Mouse (Mus musculus): Measurements from ENCODE around the gene Bag5. TPM values are rescaled to one million over a fixed set of nuclear protein-coding genes. Genes with fewer than 3 reads are reported as not detected.

The Bag5 gene
- total and polyA plus RNA-seq, 2 experiments from 2014 or later: 22.7 to 64.3 TPM

DNA sequence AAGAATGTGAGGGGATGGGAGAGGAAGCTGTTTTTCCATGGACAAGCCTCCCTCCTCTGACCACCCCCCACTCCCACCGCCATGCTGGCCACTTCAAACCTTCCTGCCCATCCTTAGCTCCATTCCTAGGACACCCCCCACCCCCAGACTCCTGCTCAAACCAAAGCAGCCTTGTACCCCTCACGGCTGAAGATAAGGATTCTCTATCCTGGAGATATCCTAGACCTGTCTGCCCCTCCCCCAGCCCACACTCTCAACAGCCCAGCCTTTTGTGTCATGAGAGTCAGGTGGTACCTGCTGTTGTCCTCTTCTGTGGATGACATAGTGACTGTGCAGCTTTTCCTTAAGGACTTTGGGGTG lies 25.0 kb downstream of the Bag5 start:
- peak; percentile 33 for DNase-seq (ENCODE audit: low spot score)

GRCm38 (mm10) chr12:111687350-111688068 lies 25.5 kb downstream of the Bag5 start:
- Histone ChIP-seq H3K27me3 (ENCODE audit: insufficient read depth, low read length) (no peaks in the 10 kb centered on the region), H3K36me3 (ENCODE audit: insufficient read depth, low read length) (no peaks in the 10 kb centered on the region), H3K4me1 (ENCODE audit: insufficient read depth, low read length) (peaks cover 20% of the 10 kb centered on the region), H3K27ac (peak overlapping the region; percentile 90), H3K4me3 (ENCODE audit: low read length) (no peak overlapping the region), H3K9me3 (ENCODE audit: low read length) (no peaks in the 10 kb centered on the region), H3K9ac (replicated peaks; ENCODE audit: low read length) (peak overlapping the region; percentile 34), H3K4me2 (ENCODE audit: low read depth, low read length) (no peak overlapping the region)
- peak; percentile 88 for DNase-seq (ENCODE audit: low spot score)
- TF ChIP-seq CTCF (IDR thresholded peaks at IDR 0.05; ENCODE audit: low read depth): no peak
- 6% methylated on average over 14 of the region's 14 CpGs for WGBS
- peak; percentile 81 for ATAC-seq

More for the DNA sequence above, 25.0 kb downstream of the Bag5 start:
- Histone ChIP-seq H3K9me3 (ENCODE audit: low read length) (no peaks in the 10 kb centered on the region), H3K4me1 (ENCODE audit: insufficient read depth, low read length) (peaks cover 25% of the 10 kb centered on the region), H3K36me3 (ENCODE audit: insufficient read depth, low read length) (no peaks in the 10 kb centered on the region), H3K9ac (replicated peaks; ENCODE audit: low read length) (peak overlapping the region; percentile 34; the same call in 1 of the 2 replicates), H3K27me3 (ENCODE audit: insufficient read depth, low read length) (no peaks in the 10 kb centered on the region), H3K4me2 (ENCODE audit: low read depth, low read length) (no peak overlapping the region), H3K4me3 (ENCODE audit: low read length) (no peak overlapping the region), H3K27ac (peak overlapping the region; percentile 90)
- ATAC-seq: no peak
- no peak for TF ChIP-seq CTCF (IDR thresholded peaks at IDR 0.05; ENCODE audit: low read depth)
- WGBS: 29% methylated on average over 2 of the region's 2 CpGs

GRCm38 (mm10) chr12:111686390-111686789 lies 26.7 kb downstream of the Bag5 start:
- DNase-seq (ENCODE audit: low spot score): no peak
- Histone ChIP-seq H3K9ac (replicated peaks; ENCODE audit: low read length) (no peak overlapping the region), H3K4me1 (ENCODE audit: insufficient read depth, low read length) (peaks cover 16% of the 10 kb centered on the region), H3K4me2 (ENCODE audit: low read depth, low read length) (no peak overlapping the region), H3K27ac (peak overlapping the region; percentile 90), H3K36me3 (ENCODE audit: insufficient read depth, low read length) (no peaks in the 10 kb centered on the region), H3K27me3 (ENCODE audit: insufficient read depth, low read length) (no peaks in the 10 kb centered on the region), H3K9me3 (ENCODE audit: low read length) (no peaks in the 10 kb centered on the region), H3K4me3 (ENCODE audit: low read length) (no peak overlapping the region)
- no peak for ATAC-seq
- WGBS: 84% methylated on average over 4 of the region's 4 CpGs
- TF ChIP-seq CTCF (IDR thresholded peaks at IDR 0.05; ENCODE audit: low read depth): no peak

- no peaks in the 10 kb centered on the region for H3K27me3 ChIP-seq (ENCODE audit: insufficient read depth, low read length)
- WGBS: 56% methylated on average over 5 of the region's 5 CpGs
- no peak overlapping the region for H3K9ac ChIP-seq (replicated peaks; ENCODE audit: low read length)
- H3K4me1 ChIP-seq (ENCODE audit: insufficient read depth, low read length): peaks cover 16% of the 10 kb centered on the region
- no peak for ATAC-seq
- no peak overlapping the region for H3K4me2 ChIP-seq (ENCODE audit: low read depth, low read length)
- no peaks in the 10 kb centered on the region for H3K9me3 ChIP-seq (ENCODE audit: low read length)
- DNase-seq (ENCODE audit: low spot score): no peak
- H3K4me3 ChIP-seq (ENCODE audit: low read length): no peak overlapping the region
- no peaks in the 10 kb centered on the region for H3K36me3 ChIP-seq (ENCODE audit: insufficient read depth, low read length)
- no peak for TF ChIP-seq CTCF (IDR thresholded peaks at IDR 0.05; ENCODE audit: low read depth)
- no peak overlapping the region for H3K27ac ChIP-seq
These were observed 30.3 kb downstream of the Bag5 start for GRCm38 (mm10) chr12:111682806-111683205.

GRCm38 (mm10) chr12:111682003-111682402 lies 31.1 kb downstream of the Bag5 start:
- Histone ChIP-seq H3K27me3 (ENCODE audit: insufficient read depth, low read length) (no peaks in the 10 kb centered on the region), H3K9ac (replicated peaks; ENCODE audit: low read length) (no peak overlapping the region), H3K9me3 (ENCODE audit: low read length) (no peaks in the 10 kb centered on the region), H3K36me3 (ENCODE audit: insufficient read depth, low read length) (no peaks in the 10 kb centered on the region), H3K4me3 (ENCODE audit: low read length) (no peak overlapping the region), H3K4me1 (ENCODE audit: insufficient read depth, low read length) (peaks cover 12% of the 10 kb centered on the region), H3K4me2 (ENCODE audit: low read depth, low read length) (no peak overlapping the region), H3K27ac (peak overlapping the region; percentile 0; the same call in 1 of the 2 replicates)
- no peak for TF ChIP-seq CTCF (IDR thresholded peaks at IDR 0.05; ENCODE audit: low read depth)
- 61% methylated on average over 5 of the region's 5 CpGs for WGBS
- DNase-seq (ENCODE audit: low spot score) (no peak), ATAC-seq (no peak)

DNA sequence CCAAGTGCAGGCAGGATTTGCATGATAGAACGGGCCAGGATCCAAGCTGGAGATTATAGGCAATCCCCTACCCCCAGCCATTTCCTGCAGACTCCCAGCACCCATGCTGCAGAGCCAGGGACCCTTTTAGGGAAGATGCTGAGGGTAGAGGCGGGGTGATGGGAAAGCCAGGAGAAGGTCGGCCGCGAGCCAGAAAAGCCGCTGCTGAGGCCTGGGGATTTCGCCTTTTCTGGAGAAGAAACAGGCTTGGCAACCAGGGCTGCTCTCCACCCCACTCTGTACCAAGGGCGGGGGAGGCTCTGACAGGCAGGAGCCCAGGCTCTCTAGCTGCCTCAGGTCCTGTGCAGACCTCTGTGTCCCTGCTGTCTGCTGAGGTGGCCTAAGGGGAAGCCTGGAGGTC lies 31.8 kb downstream of the Bag5 start:
- Histone ChIP-seq H3K36me3 (ENCODE audit: insufficient read depth, low read length) (no peaks in the 10 kb centered on the region), H3K4me1 (ENCODE audit: insufficient read depth, low read length) (peaks cover 12% of the 10 kb centered on the region), H3K27me3 (ENCODE audit: insufficient read depth, low read length) (no peaks in the 10 kb centered on the region), H3K9me3 (ENCODE audit: low read length) (no peaks in the 10 kb centered on the region), H3K27ac (peak overlapping the region; percentile 0; the same call in 1 of the 2 replicates), H3K9ac (replicated peaks; ENCODE audit: low read length) (0 out of 2 replicates have a peak overlapping the region, but pooled peaks have one; percentile 24), H3K4me2 (ENCODE audit: low read depth, low read length) (no peak overlapping the region), H3K4me3 (ENCODE audit: low read length) (no peak overlapping the region)
- TF ChIP-seq CTCF (IDR thresholded peaks at IDR 0.05; ENCODE audit: low read depth): no peak
- 62% methylated on average over 8 of the region's 8 CpGs for WGBS
- DNase-seq (ENCODE audit: low spot score) (peak; percentile 32), ATAC-seq (no peak)

- DNase-seq (ENCODE audit: low spot score) (no peak), ATAC-seq (no peak)
- Histone ChIP-seq H3K36me3 (ENCODE audit: insufficient read depth, low read length) (no peaks in the 10 kb centered on the region), H3K4me2 (ENCODE audit: low read depth, low read length) (no peak overlapping the region), H3K4me3 (ENCODE audit: low read length) (no peak overlapping the region), H3K9ac (replicated peaks; ENCODE audit: low read length) (no peak overlapping the region), H3K9me3 (ENCODE audit: low read length) (no peaks in the 10 kb centered on the region), H3K27ac (no peak overlapping the region), H3K27me3 (ENCODE audit: insufficient read depth, low read length) (no peaks in the 10 kb centered on the region), H3K4me1 (ENCODE audit: insufficient read depth, low read length) (peaks cover 12% of the 10 kb centered on the region)
- WGBS: 90% methylated on average over 13 of the region's 13 CpGs
- TF ChIP-seq CTCF (IDR thresholded peaks at IDR 0.05; ENCODE audit: low read depth): no peak
These were observed 32.4 kb downstream of the Bag5 start for GRCm38 (mm10) chr12:111680661-111681060.
